In genomic region chr19:45591704-45592103, GRCm38 (mm10) we compare ENCODE assay signal across 10 mouse cellular contexts. TPM values are rescaled to one million over a fixed set of nuclear protein-coding genes. Genes with fewer than 3 reads are reported as not detected.
A peak's percentile ranks its signal among the peaks of the same experiment; 100 is the strongest.
DNase-seq lines count a peak whose midpoint lies in the region; ATAC-seq lines count a peak whose summit lies in the region.
"Had no signal": no experiment of that assay in that cellular context is flagged by ENCODE, and none has a peak within 500 bp of the region (broad histone marks: within the 10 kb centered on the region; RNA-seq: fewer than 3 reads in every experiment).

No protein-coding gene starts in this region.

- peaks cover 21% of the 10 kb centered on the region for H3K4me1 ChIP-seq in heart, embryonic 10.5 days

- no peak overlapping the region for H3K4me3 ChIP-seq in heart, embryonic 10.5 days
- H3K4me3 ChIP-seq: embryonic facial prominence, embryonic 15.5 days; liver, embryonic 15.5 days had no signal

- ATAC-seq in megakaryocyte progenitor cell, adult 5-6 weeks (replicated peaks; ENCODE audit: poor library complexity) = peak; percentile 82

- H3K27me3 ChIP-seq in heart, embryonic 10.5 days (ENCODE audit: insufficient read depth, poor library complexity, severe bottlenecking) = no peaks in the 10 kb centered on the region
- H3K27me3 ChIP-seq: embryonic facial prominence, embryonic 15.5 days; liver, embryonic 15.5 days had no signal

- intact Hi-C loops in heart, postnatal 14 days (cut with DNase I) = no loop called here
- intact Hi-C loops in left cerebral cortex, postnatal 36 days (cut with DNase I) = no loop called here

- H3K9me3 ChIP-seq in heart, embryonic 10.5 days = no peaks in the 10 kb centered on the region
- H3K9me3 ChIP-seq: embryonic facial prominence, embryonic 15.5 days; liver, embryonic 15.5 days had no signal

- peaks cover 16% of the 10 kb centered on the region for H3K36me3 ChIP-seq in heart, embryonic 10.5 days
- H3K36me3 ChIP-seq: liver, embryonic 15.5 days had no signal

- peak; percentile 86 to 88 for DNase-seq in heart, adult 18-20 months
- DNase-seq in heart, embryonic 10.5 days (ENCODE audit: low spot score) = no peak
- DNase-seq in NIH3T3 (ENCODE audit: low read depth) (peak; percentile 86), MN1 (ENCODE audit: low spot score) (no peak)
- DNase-seq in heart, postnatal 14 days = peak; percentile 63 to 76
- no peak for DNase-seq in left cerebral cortex, postnatal 36 days (ENCODE audit: low spot score in 2 of 2)
- no peak for DNase-seq in T-cell, adult 2 months (ENCODE audit: low spot score)

- no peak overlapping the region for H3K27ac ChIP-seq in heart, embryonic 10.5 days
- H3K27ac ChIP-seq: embryonic facial prominence, embryonic 15.5 days; liver, embryonic 15.5 days had no signal

- 84% methylated on average over 7 of the region's 7 CpGs for WGBS in heart, embryonic 10.5 days

RNA-seq across cellular contexts. Expression of gene Gm17018, which starts 31.3 kb away (rescaled TPM):
- 10 to 100 TPM; 19.8 to 19.9 TPM for total RNA-seq in heart, adult 18-20 months (2021)
- polyA plus RNA-seq in heart, embryonic 10.5 days (2016; fragmentation: Nextera tagmentation; extraction: Ambion mirVana) = 32.5 and 35.0 TPM in 2 replicates
- total RNA-seq in heart, postnatal 14 days (2021) = 10 to 100 TPM; 17.1 to 20.0 TPM
- 21.1 and 32.4 TPM in 2 replicates for total RNA-seq in megakaryocyte progenitor cell, adult 5-6 weeks (2015)
- 39.5 and 40.6 TPM in 2 replicates for total RNA-seq in megakaryocyte progenitor cell, adult 5-6 weeks (2017)
- 10 to 100 TPM; 74.2 to 75.2 TPM for total RNA-seq in left cerebral cortex, postnatal 36 days (2021)

RNA-seq across cellular contexts. Expression of gene Poll, which starts 31.4 kb away (rescaled TPM):
- 10 to 100 TPM; 10.3 to 10.4 TPM for total RNA-seq in heart, adult 18-20 months (2021)
- polyA plus RNA-seq in heart, embryonic 10.5 days (2016; fragmentation: Nextera tagmentation; extraction: Ambion mirVana) = 19.2 and 19.4 TPM in 2 replicates
- 1 to 10 TPM; 8.6 to 8.7 TPM for total RNA-seq in heart, postnatal 14 days (2021)
- 5.6 and 7.0 TPM in 2 replicates for total RNA-seq in megakaryocyte progenitor cell, adult 5-6 weeks (2015)
- 13.2 and 18.5 TPM in 2 replicates for total RNA-seq in megakaryocyte progenitor cell, adult 5-6 weeks (2017)
- 1 to 10 TPM; 9.0 to 9.8 TPM for total RNA-seq in left cerebral cortex, postnatal 36 days (2021)

Comparison
In these comparisons a context has a peak if more than half of its experiments do, and no peak if none do; other contexts are left out.
1. DNase-seq: peak in heart, adult 18-20 months (2 of 2), NIH3T3 (single experiment) and heart, postnatal 14 days (2 of 2); none in heart, embryonic 10.5 days (single experiment), left cerebral cortex, postnatal 36 days (0 of 2), MN1 (single experiment) and T-cell, adult 2 months (single experiment).